Mouse (Mus musculus) layer of hippocampus, postnatal 36 days (tissue): ENCODE measurements at regions not wholly inside any gene's neighbourhood (a gene's known extent, or its start where the extent isn't known, plus 50 kb on each side); places are given as distances from the start of the nearest gene placed in this dataset.

Experiments
- DNase-seq, 2 experiments: peaks; one replicate each; pipeline ENCODE4 v3.0.0; 2022

DNA sequence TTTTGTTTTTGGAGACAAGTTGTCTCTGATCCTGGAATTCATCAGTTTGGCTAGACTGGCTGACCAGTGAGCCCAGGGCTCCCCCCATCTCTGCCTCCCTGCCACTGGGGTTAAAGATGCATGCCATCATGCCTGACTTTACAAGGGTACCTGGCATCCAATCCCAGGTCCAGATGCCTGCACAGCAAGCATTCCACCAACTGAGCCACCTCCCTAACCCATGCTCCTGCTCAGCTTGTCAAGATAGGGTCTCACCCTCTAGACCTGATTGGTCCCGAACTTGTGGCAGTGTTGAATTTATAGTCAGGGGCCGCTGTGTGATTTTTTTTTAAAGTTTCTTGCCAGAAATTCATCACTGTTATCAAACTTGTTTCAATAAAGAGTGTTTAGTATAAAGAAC is 111.4 kb upstream of the Mkln1 start:
- no peak for DNase-seq

DNA sequence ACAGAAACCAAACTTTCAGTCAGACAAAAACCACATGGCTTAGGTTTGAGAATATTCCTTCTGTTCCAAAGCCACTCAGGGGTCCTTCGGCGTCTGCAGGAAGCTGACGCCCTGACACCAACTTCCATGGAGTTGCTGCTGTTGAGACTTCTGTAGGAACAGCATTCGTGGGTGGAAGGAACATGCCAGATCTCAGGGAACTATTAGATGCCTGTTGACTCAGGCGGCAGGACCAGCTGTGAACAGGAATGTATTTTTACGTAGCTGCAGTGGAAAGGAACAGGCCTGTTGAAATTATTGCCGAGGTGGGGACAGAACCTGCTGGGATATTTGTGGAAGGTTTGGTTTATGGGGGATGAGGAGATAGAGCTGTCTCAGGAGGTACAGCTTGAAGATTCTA is 110.8 kb upstream of the Mkln1 start:
- no peak for DNase-seq

DNA sequence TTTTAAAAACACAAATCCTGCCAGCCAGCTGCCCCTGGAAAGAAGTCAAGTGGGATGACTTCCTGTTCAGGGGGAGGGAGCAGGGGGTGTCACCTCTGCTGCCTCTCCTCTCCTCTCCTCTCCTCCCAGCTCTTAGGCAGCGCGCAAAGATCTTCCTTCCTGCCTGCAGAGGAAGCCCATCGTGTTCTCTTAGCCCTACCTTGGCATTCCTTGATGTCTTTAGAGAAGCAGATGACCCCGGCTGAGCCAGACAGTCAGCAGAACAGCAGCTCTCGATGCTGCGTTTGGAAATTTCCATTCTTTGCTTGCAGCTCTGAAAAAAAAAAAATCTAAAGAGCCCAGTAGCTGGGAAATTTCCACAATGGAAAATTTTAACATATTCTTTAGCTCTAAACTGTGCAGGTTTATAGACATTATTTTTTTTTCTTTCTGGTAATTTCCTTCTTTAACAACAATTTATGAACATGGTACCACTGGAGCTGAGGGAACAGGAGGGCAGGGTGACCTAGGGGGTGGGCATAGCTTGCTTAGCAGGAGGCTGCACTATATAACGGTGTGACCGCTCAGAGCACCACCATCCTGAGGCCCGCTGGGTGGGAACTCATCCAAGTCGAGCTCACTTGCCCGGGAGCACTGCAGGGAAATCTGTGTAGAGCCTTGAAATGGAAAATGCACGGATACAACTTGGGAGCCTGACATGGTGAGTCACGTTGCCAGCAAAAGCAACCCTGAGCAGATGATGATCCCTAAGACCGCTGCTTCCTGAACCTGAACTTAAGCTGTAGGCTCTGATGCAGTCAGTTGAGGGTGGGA is 109.9 kb upstream of the Mkln1 start:
- peak; percentile 56 to 57 for DNase-seq

DNA sequence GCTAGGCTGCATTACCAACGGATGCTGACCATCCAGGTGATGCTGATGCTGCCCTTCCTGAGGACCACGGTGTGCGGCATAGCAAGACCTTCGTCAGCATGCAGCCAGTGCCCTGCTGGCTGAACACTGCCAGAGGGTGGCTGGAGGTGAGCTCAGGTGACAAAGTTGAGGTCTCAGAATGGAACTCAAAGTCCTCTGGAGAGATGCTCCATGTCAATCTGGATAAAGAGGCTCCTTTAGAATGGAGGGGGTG is 109.4 kb upstream of the Mkln1 start:
- no peak for DNase-seq

DNA sequence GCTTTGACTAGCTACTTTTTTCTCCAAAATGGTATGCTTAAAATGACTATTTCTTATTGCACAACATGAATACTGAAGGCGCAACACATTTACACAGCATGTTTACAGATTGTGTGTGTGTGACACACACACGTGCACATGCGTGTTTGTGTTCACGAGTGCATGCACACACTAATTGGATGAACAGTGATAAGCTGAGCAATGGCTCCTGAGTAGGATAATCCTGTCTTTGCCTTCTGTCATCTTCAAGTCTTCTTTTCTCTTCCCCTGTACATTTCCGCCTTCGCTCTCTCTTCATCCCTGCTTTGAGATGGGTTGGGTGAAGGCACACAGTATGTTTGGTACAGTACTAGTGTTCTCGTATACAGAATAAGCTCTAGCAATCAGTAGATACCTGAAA is 106.5 kb upstream of the Mkln1 start:
- DNase-seq, result no peak

DNA sequence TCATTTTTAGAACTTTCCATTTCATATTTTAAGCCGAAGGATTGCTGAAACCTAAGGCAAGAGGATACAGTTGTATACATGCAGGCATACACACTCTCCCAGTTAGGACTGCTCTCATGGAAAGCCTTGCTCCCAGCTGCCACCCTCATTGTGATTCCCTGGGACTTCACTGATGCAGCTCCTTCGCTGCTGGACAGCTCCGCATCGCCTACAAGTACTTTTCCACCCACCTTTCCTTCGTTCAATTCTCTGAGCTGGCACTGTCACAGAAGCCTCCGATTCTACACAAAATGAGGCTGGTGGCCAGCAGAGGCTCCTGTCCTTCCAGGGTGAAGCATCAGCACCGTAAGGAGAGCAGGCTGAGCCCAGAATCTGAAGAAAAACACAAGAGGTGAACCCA is 105.5 kb upstream of the Mkln1 start:
- no peak for DNase-seq

DNA sequence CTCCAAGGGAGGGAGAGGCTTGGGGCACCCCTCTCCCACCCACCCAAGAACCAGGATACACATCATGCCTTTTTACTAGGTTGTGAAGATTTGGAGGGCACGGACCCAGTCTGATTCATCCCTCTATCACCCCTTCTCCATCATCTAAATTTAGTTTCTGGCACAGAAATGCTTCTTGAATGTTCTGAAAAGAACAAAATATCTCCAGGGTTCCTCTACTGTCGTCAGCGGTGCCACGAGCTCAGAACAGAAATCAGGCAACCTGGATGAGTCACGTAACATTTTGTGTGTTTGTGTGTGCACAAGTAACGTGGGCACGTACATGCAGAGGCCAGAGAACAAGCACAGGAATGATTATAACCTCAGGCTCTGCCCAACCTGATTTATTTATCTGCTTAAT is 99.1 kb upstream of the Mkln1 start:
- DNase-seq, result no peak

DNA sequence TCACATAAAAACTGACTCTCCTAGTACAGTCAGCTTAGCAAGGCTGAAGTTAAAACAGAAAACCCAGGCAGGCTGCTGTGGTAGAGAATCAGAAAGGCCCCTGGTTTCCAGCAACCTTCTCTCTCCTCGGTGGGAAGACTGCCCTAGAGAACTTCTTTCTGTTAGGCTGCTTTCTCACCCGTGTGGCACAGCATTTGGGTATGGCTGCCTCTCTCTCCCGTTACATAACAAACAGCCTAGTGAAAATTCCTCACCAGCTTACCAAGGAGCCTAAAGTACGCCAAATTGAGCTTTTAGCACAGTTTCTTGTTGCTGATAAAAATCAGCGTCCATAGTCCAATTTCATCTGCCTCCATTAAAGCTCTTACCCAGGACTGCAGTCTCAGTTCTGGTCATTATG is 92.8 kb upstream of the Mkln1 start:
- no peak for DNase-seq

DNA sequence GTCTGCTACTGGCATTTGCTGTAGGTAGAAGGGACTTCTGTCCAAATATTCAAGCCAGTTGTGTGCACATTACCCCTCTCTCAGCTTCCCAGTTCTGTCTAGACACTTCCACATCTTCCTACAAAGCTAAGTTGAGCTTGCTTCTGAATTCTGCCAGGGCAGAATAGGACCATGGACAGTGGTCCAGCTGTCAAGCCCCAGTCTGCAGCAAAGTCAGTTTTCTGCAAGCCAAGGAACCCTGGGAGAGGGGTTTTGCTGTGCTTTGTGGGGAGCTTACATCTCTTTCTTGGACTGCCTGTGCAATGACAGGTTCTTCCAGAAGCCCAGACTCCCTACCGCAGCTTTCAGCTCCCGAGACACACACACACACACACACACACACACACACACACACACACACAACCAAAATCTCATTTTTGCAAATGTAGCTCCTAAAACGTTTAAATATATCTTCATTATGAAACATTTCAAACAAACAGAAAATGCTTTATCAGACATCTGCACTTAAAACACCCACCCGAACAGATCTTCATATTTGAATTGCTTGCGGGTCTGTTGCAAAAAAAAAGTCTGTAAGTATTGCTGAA is 91.4 kb upstream of the Mkln1 start:
- no peak for DNase-seq

DNA sequence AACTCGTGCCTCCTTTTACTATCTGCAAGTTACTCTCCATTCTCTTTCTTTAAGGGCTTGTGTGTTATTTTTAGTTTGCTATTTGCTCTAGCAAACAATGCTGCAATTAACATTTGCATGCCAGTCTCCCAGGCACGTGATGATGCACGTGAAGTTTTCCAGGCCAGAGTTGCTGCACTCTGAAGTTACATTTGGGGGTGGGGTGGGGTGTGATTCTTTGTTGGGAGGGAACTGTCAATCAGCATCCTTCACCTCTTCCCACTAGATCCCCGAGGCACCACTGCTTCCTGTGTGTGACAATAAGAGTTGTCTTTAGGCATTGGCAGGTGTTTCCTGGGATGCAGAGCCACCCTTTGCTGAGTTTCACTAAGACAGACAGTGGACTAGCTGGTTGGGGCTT is 90.6 kb upstream of the Mkln1 start:
- no peak for DNase-seq

DNA sequence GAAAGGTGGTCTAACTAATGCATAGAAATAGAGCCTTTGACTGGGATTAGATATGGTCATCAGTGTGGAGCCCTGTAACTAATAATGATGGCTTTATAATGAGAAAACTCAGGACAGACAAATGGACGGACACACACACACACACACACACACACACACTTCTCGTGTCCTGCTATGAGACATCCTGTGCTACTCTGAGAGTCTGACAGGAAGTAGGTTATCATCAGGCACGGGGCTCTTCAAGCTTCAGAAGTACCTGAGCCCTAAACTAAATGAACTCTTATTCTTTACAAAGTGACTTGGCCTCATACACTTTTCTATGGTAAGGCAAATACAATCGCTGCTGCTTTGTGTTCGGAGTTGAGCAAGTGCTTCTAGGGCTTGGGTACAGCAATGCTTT is 87.9 kb upstream of the Mkln1 start:
- DNase-seq, result no peak

DNA sequence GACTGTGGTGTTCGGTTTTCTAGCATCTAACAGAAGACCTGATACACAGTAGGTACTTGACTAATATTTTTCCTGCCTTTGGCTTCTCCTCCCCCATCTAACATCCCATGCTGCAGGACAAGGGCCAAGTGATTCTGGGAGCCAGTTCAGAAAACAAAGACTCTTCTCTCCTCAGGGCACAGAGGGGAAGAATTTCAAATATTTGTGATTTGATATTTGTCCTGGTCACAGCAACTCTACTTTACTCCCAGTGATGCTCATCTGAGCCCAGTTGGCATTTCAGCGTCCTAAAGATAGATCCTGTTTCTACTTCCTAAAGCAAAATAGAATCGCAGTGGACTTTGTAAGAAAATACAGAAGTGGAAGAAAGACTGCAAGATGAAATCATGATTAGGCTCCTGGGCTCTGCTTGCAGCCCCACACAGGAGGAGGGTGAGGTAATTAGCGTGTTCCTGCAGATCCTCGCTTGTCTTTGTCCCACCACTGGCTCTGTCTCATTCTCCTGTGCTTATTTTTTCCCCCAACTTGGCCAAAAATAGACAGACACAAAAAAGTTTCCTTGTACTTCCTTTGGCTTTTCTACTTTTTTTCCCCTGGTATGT is 84.6 kb upstream of the Mkln1 start:
- no peak for DNase-seq

DNA sequence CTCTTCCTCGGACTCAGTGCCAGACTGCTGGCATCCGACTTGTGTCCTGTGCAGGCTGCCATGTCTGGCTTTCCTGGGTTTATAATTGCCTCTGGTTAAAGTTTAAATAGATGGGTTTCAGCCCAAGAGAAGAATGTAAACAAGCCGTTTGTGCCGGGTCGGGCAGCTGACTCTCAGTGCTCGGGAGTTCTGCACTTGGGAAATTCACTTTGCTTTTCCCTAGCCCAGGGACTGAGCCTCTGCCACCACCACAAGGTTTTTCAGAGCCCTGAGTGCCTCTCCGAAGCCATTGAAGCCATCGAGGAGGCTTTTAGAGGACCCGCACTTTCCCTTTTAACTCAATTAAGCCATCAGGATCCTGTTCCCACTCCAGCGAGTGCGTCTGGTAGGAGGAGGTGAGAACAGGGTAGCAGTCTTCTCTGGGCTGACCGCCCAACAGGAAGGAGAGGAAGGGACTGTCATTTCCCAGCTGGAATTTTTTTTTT is 80.8 kb upstream of the Mkln1 start:
- DNase-seq, result no peak

DNA sequence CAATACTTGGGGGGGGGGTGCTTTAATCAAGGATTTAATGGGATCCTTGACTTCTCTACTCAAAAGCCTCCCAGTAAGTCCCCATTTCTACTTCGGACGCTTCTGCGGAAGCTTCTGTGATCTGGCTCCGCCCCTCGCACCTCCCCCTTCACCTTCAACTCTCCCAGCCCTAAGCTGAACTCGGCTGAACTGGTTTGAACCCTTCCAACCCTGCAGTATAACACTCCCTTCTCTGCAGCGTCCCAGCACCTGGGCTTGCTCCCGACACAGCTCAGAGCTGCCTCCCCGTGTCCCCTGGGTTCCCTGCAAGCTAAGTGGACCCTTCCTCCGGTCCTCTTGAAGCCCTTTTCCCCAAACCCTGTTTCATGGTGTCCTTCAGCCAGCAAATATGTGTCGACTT is 80.0 kb upstream of the Mkln1 start:
- DNase-seq, result no peak

DNA sequence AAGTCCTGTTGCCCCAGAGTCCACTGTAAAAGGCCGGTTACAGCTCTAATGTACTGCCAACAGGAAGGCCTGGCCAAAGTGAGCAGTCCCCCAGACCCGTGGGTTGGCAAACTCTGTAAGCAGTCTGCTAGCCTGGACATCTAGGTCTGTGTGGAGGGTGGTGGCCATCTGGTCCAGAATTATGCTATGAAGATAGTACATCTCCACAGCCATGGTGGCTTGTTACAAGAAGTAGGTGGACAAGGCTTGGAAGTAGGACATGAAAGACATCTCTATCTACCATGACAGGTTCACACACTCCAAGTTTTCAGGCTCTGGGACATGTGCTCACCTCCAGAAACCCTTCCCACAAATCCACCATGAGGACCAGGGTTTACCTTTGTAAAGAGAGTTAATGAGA is 79.1 kb upstream of the Mkln1 start:
- no peak for DNase-seq

DNA sequence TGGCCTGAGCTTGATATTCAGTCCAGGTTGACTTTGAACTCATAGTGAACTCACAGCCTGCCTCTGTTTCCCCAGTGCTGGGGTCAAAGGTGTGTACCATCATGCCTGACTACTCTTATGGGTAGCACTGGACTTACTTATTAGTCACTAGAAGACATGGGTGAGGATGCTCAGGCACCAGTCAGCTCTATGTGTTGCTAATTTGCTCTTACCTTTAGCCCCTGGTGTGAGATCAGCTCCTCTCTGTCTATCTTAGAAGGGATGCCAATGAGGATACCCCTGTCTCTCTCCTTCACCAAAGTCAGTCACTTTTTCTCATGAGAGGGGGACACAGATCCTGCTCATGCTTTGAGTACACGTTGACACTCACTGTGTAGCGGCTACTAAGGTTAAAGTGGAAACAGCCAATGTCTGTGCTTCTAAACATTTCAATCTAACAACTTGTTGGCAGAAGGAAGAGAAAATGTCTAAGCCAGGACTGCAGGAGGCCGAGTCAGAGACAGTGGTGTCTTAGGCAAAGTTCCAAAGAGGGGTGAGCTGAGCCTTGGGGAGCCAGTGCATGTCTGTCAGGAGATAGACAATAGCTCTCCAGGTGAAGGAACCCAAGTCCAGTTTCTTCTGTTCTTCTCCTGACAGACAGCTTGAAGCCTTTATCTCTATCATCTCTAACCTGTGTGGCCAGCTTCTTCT is 78.2 kb upstream of the Mkln1 start:
- DNase-seq, result no peak

DNA sequence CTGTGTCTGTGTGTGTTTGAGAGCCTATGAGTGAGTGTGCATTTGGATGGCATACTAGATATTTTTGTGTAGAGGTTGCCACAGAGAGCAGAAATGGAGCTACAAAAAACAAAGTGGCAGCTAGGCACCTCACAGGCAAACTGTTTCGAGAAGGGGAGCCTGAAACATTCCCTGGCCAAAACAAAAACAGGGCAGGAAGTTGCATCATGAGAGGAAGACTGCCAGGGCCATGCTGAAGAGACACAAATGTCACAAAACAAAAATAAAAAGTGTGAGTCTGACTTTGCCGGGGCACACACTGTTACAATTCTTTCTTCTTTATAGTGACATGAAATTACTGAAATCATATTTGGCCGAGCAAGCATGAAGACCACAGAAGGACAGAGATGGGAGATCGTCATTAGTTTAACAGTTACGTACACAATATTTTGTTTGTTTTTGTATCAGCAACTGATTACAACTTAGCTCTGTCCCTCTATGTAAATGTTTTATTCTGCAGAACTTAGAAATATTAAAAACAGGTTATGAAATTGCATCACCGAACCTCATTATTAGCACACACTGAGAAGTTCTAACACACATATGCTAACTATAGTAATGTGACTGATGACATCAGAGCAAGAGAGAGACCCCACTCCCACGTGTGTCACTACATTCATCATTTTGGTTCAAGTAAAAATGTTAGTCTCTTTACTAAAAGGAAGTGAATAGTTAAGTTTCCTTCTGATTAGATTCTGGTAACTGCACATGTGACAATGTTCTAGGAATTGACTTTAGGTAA is 77.3 kb upstream of the Mkln1 start:
- no peak for DNase-seq

DNA sequence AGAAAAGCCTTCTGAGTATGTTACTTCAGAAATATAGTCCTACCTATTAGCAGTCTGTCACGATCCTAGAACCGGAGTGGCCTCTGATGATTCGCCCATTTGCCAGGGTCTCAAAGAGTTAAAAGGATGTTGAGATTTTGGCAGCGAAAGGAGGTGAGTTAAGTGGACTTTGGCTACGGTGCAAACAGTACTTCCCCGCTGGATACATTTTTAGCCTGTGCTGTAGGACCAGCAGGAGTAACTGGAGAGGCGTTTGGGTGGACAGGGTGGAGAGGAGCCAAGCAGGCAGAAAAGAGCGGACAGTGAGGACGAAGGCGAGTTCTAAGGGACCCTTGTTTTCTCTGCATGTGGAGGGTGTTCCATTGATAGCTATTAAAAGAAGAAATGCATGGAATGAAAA is 76.6 kb upstream of the Mkln1 start:
- DNase-seq, result no peak

DNA sequence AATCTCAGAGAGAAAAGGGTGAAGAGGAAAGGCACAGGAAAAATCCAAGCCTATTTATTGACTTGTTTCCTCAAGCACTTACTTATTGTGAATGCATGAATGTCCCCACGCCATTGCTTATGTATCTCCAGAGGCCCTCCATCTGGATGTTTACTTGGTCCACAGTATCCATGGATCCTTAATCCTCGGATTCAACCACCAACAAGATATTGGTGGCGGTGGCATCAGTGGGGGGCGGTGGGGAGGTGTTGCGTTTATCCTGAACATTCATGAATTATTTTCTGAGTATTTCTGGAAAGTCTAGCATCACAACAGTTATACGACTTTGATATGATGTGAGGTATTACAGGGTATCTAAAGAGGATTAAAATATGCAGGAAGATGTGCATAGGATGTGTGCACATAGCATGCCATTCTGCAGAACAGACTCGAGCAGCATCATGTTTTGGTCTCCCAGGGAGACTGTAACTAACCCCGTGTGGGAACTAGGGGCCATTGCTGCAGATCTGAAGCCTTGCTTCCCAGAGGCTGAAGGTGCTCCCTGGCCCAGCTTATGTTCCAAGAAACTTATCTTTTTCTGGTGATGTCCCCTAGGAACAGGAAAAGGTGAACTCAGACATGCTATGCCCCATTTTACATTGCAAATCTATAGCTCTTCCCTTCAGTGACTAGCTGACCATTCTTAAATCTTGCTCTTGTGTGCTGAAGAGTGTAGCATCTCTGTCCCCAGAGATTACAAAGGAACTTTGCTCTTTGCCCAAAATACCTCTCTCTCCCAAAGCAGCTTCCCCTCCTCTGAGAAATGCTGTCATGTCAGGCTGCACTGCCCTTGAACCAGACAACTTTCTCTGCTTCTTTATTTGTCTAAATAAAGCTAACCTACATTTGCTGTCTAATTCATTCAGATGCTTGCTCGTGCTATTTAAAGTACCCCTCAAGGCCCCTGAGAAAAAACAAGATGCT is 75.0 kb upstream of the Mkln1 start:
- no peak for DNase-seq

DNA sequence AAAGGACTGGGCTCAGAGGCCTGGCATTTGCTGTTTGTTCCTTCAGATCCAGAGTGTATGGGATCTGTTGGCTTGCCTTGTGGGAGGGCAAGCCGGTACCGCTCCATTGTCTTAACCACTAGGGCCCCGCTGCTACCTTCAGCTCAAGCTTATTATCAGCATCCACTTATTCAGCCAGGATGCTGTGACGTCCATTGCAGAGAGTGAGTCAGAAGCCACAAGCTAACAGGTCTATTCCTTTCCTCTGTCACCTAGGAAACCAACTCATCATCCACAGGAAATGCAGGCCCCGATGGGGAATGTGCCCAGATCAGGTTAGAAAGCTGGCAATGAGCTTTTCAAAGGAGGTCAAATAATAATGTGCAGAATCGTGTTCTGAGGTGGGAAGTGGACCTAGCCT is 73.8 kb upstream of the Mkln1 start:
- no peak for DNase-seq

DNA sequence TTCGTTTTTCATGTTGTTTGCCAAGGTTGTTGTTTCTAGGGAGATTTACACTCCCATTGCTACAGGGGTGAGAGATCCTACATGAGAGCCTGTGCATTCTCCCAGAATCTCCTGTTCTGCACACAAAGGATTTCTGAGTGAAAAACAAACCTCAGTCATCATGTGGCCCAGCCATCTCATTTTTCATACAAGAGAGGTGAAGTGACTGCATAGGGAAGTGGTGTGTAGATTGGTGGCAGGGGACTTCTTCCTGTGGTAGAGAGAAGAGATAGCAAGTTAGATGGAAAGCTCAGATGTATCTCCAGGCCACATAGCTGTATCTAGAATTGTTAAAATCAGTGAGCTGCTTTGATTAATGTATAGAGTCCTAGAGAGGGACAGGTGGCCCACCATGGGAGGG is 72.9 kb upstream of the Mkln1 start:
- DNase-seq, result no peak

DNA sequence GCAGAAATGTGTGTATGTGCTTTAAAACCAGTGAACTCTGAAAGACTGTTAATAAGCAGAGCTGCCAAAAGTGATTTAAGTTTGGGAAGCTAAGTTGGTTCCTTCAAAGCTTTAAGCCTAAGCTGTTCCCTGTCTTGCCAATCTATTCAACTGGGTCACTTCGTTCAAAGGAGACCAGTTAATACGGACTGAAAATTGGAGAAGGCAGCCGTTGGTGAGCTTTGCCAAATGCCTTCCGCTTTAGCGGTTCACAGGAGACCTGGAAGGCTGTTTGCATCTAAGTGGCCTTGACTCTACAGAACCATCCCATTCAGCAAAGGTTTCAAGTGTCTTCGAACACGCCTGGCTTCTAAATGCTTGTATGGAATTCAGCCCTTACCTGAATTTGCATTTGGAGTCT is 68.2 kb upstream of the Mkln1 start:
- no peak for DNase-seq
